Mouse (Mus musculus) c-Kit-negative CD71-positive TER-119-positive erythroid progenitor cells, embryonic 14.5 days (primary cell): ENCODE data around the gene Foxd1.

Source experiments
- DNase-seq: peaks from one replicate; pipeline ENCODE4 v3.0.0-alpha.2; 2013; ENCODE audit warnings: low read depth, low spot score

Gene Foxd1

GRCm38 (mm10) chr13:98354090-98354801, at the start of gene Foxd1:
Gene Foxd1, plus strand, starts transcription at chr13:98354242.
- DNase-seq, result no peak

- no peak for DNase-seq
These were observed 48.8 kb upstream of the Foxd1 start for GRCm38 (mm10) chr13:98305257-98305656.

GRCm38 (mm10) chr13:98306393-98306792, 47.6 kb upstream of the Foxd1 start:
- no peak for DNase-seq

GRCm38 (mm10) chr13:98306852-98307475, 47.1 kb upstream of the Foxd1 start:
- no peak for DNase-seq

- no peak for DNase-seq
These were observed 46.0 kb upstream of the Foxd1 start for GRCm38 (mm10) chr13:98308004-98308403.

- no peak for DNase-seq
These were observed 45.3 kb upstream of the Foxd1 start for GRCm38 (mm10) chr13:98308724-98309123.

GRCm38 (mm10) chr13:98311597-98311996, 42.4 kb upstream of the Foxd1 start:
- no peak for DNase-seq

- DNase-seq, result no peak
These were observed 40.4 kb upstream of the Foxd1 start for GRCm38 (mm10) chr13:98313631-98314030.

GRCm38 (mm10) chr13:98315124-98315523, 38.9 kb upstream of the Foxd1 start:
- DNase-seq, result no peak

GRCm38 (mm10) chr13:98316140-98316479, 37.9 kb upstream of the Foxd1 start:
- no peak for DNase-seq

- DNase-seq, result peak; percentile 89
These were observed 37.4 kb upstream of the Foxd1 start, which contains the start of gene Btf3 for GRCm38 (mm10) chr13:98316480-98317245. Gene Btf3, minus strand, starts transcription at chr13:98317006.

GRCm38 (mm10) chr13:98317246-98317677, 36.8 kb upstream of the Foxd1 start:
- no peak for DNase-seq

GRCm38 (mm10) chr13:98317911-98318310, 36.1 kb upstream of the Foxd1 start:
- DNase-seq, result no peak

GRCm38 (mm10) chr13:98325034-98325433, 29.0 kb upstream of the Foxd1 start:
- DNase-seq, result no peak

- DNase-seq, result no peak
These were observed 21.9 kb upstream of the Foxd1 start for GRCm38 (mm10) chr13:98332106-98332505.

GRCm38 (mm10) chr13:98336205-98336604, 17.8 kb upstream of the Foxd1 start:
- DNase-seq, result no peak

- no peak for DNase-seq
These were observed 13.5 kb upstream of the Foxd1 start for GRCm38 (mm10) chr13:98340506-98340905.

- no peak for DNase-seq
These were observed 4.6 kb upstream of the Foxd1 start for GRCm38 (mm10) chr13:98349491-98349890.

- no peak for DNase-seq
These were observed 2.5 kb upstream of the Foxd1 start for GRCm38 (mm10) chr13:98351527-98351926.

- DNase-seq, result no peak
These were observed 1.6 kb upstream of the Foxd1 start for GRCm38 (mm10) chr13:98352381-98352975.

GRCm38 (mm10) chr13:98353709-98354089, 343 bp upstream of the Foxd1 start:
- no peak for DNase-seq

GRCm38 (mm10) chr13:98354871-98355558, 973 bp downstream of the Foxd1 start:
- DNase-seq, result no peak
